Mouse (Mus musculus) duodenum, adult 2 months (tissue): Measurements from ENCODE around the gene Gm3183. TPM values are rescaled to one million over a fixed set of nuclear protein-coding genes. Genes with fewer than 3 reads are reported as not detected.

Source experiments
- polyA plus RNA-seq: library from polyadenylated mRNA; depleted of rRNA; stranded (reverse); fragments of >200 nt; gene quantifications from 2 replicates; pipeline ENCODE4 v1.2.3, GENCODE M21; 2012; ENCODE audit warnings: low replicate concordance; rRNA removed

The Gm3183 gene
- not detected in 2 replicates for polyA plus RNA-seq

GRCm38 (mm10) chr5:94865136-94865535 lies at the start of gene Gm3183:
Gene Gm3183 (plus strand): TSS chr5:94865436.

Other genes starting within 250 kb of the Gm3183 start
- not detected in 2 replicates for gene Gm3147, start 249.1 kb upstream of the Gm3183 start, polyA plus RNA-seq
- not detected in 2 replicates for gene Gm6509, start 241.5 kb upstream of the Gm3183 start, polyA plus RNA-seq
- not detected in 2 replicates for gene Gm6205, start 217.1 kb upstream of the Gm3183 start, polyA plus RNA-seq
- gene Gm6367, start 123.2 kb downstream of the Gm3183 start, polyA plus RNA-seq, result not detected in 2 replicates
- not detected in 2 replicates for gene Gm7942, start 241.5 kb downstream of the Gm3183 start, polyA plus RNA-seq